Comparison of ENCODE assay signal across 9 mouse cellular contexts in the genomic region with DNA sequence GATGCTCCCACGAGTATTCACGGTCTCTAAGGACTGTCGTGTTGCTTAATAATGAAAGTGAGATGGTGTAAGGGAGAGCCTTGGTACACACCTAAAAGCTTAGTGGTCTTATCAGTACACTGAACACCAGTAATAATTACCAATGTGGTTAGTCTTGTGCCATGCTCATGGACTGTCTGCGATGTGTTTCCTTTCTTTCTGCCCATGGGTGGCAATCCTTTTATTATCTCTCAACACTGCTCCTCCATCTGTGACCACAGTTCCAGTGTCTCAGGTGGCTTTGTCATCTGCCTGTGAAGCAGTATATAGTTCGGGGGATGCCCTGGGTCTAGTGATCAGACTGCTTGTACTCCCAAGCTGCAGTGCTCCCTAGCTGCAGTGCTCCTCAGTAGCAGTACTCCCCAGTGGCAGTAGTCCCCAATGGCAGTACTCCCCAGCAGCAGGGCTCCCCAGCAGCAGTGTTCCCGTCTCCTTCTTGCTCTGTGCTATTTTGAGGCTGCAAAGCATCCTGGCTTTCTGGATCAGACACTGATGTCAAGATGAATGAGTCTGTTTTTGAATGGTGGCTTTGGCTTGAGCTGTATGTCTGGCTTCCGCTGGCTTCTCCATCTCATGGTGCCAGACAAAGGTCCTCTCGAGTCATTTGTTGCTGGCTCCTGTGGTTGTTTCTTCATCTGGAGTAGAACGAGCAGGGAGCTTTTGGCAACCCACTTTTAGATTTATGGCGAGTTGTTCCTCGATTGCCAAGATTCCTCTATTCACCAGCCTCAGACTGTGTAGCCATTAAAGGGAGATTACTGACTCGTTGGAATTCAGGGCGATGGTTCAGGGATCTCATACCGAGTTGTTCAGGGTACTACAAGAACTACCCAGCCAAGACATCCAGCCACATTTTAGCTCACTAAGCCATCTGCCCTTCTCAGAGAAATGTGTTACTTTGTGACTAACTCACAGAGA.
DNase-seq lines count a peak whose midpoint lies in the region; ATAC-seq and TF ChIP-seq lines count a peak whose summit lies in the region.
"Had no signal": no experiment of that assay in that cellular context is flagged by ENCODE, and none has a peak within 500 bp of the region (broad histone marks: within the 10 kb centered on the region; RNA-seq: fewer than 3 reads in every experiment).

No protein-coding gene starts in this region.

- no peaks in the 10 kb centered on the region for H3K27me3 ChIP-seq in kidney, adult 2 months (replicated peaks; ENCODE audit: control insufficient read depth, insufficient read depth, low read length)
- no peaks in the 10 kb centered on the region for H3K27me3 ChIP-seq in kidney, embryonic 15.5 days
- no peaks in the 10 kb centered on the region for H3K27me3 ChIP-seq in lung, embryonic 15.5 days
- H3K27me3 ChIP-seq: embryonic facial prominence, embryonic 13.5 days had no signal

- H3K4me3 ChIP-seq in kidney, adult 2 months (ENCODE audit: insufficient read depth, low read depth, low read length): no peak overlapping the region
- H3K4me3 ChIP-seq in kidney, embryonic 15.5 days (replicated peaks): no peak overlapping the region
- no peak overlapping the region for H3K4me3 ChIP-seq in lung, embryonic 15.5 days
- H3K4me3 ChIP-seq: embryonic facial prominence, embryonic 13.5 days had no signal

- 64% methylated on average over 14 of the region's 14 CpGs for WGBS in kidney, adult 2 months
- 74% methylated on average over 14 of the region's 14 CpGs for WGBS in kidney, embryonic 15.5 days
- WGBS in lung, embryonic 15.5 days: 64% methylated on average over 14 of the region's 14 CpGs

- H3K27ac ChIP-seq in kidney, adult 2 months (ENCODE audit: insufficient read depth, low read depth, low read length): peak overlapping the region; percentile 90
- H3K27ac ChIP-seq in kidney, embryonic 15.5 days: no peak overlapping the region
- H3K27ac ChIP-seq in lung, embryonic 15.5 days: no peak overlapping the region
- H3K27ac ChIP-seq: embryonic facial prominence, embryonic 13.5 days had no signal

- H3K36me3 ChIP-seq in kidney, adult 2 months (ENCODE audit: control insufficient read depth, insufficient read depth, low read length): no peaks in the 10 kb centered on the region
- no peaks in the 10 kb centered on the region for H3K36me3 ChIP-seq in kidney, embryonic 15.5 days
- no peaks in the 10 kb centered on the region for H3K36me3 ChIP-seq in lung, embryonic 15.5 days
- H3K36me3 ChIP-seq: embryonic facial prominence, embryonic 13.5 days had no signal

- H3K9ac ChIP-seq in kidney, embryonic 15.5 days: no peak overlapping the region
- no peak overlapping the region for H3K9ac ChIP-seq in lung, embryonic 15.5 days
- H3K9ac ChIP-seq: embryonic facial prominence, embryonic 13.5 days had no signal

- TF ChIP-seq CTCF in kidney, adult 2 months (conservative IDR thresholded peaks at IDR 0.05; ENCODE audit: insufficient read depth, insufficient read length, low read depth, low read length): no peak

- H3K4me1 ChIP-seq in kidney, adult 2 months (ENCODE audit: control insufficient read depth, insufficient read depth, low read length): peaks cover 16% of the 10 kb centered on the region; the same call in 1 of the 2 replicates
- no peaks in the 10 kb centered on the region for H3K4me1 ChIP-seq in kidney, embryonic 15.5 days
- H3K4me1 ChIP-seq in lung, embryonic 15.5 days: 0 out of 2 replicates have a peak, but pooled peaks cover 7% of the 10 kb centered on the region

- H3K9me3 ChIP-seq in kidney, embryonic 15.5 days (replicated peaks): no peaks in the 10 kb centered on the region
- no peaks in the 10 kb centered on the region for H3K9me3 ChIP-seq in lung, embryonic 15.5 days
- H3K9me3 ChIP-seq: embryonic facial prominence, embryonic 13.5 days had no signal

- H3K4me2 ChIP-seq in kidney, embryonic 15.5 days: no peak overlapping the region
- H3K4me2 ChIP-seq in lung, embryonic 15.5 days: no peak overlapping the region
- H3K4me2 ChIP-seq: embryonic facial prominence, embryonic 13.5 days had no signal

- no peak for TF ChIP-seq POLR2A in kidney, adult 2 months (IDR thresholded peaks at IDR 0.05; ENCODE audit: low read depth, low read length)

- ATAC-seq in kidney, embryonic 15.5 days (replicated peaks; ENCODE audit: low FRiP score): no peak
- peak; percentile 43; the same call in 1 of the 2 replicates for ATAC-seq in lung, embryonic 15.5 days (ENCODE audit: borderline replicate concordance, extremely low read depth, low FRiP score, low TSS enrichment)

- DNase-seq in adrenal gland, postnatal 10 days: peak; percentile 21
- no peak for DNase-seq in adrenal gland, postnatal 4 days (ENCODE audit: low spot score in 2 of 2)
- peak; percentile 62 for DNase-seq in kidney, adult 2 months
- peak; percentile 63 for DNase-seq in NIH3T3 (ENCODE audit: low read depth)
- no peak for DNase-seq in B cell, adult 2 months
- no peak for DNase-seq in thymus, adult 18-20 months

Comparison
In these comparisons a context has a peak if more than half of its experiments do, and no peak if none do; other contexts are left out.
1. DNase-seq: peak in adrenal gland, postnatal 10 days (single experiment), kidney, adult 2 months (single experiment) and NIH3T3 (single experiment); none in adrenal gland, postnatal 4 days (0 of 2), B cell, adult 2 months (0 of 2) and thymus, adult 18-20 months (0 of 2).